Mouse (Mus musculus): ENCODE measurements around the gene Hist1h2ak.
"Not testable (repeated sequence)": the region's sequence is repeated elsewhere in the genome, so short reads cannot be mapped to it uniquely, and the experiment has no call there.

The Hist1h2ak gene

DNA sequence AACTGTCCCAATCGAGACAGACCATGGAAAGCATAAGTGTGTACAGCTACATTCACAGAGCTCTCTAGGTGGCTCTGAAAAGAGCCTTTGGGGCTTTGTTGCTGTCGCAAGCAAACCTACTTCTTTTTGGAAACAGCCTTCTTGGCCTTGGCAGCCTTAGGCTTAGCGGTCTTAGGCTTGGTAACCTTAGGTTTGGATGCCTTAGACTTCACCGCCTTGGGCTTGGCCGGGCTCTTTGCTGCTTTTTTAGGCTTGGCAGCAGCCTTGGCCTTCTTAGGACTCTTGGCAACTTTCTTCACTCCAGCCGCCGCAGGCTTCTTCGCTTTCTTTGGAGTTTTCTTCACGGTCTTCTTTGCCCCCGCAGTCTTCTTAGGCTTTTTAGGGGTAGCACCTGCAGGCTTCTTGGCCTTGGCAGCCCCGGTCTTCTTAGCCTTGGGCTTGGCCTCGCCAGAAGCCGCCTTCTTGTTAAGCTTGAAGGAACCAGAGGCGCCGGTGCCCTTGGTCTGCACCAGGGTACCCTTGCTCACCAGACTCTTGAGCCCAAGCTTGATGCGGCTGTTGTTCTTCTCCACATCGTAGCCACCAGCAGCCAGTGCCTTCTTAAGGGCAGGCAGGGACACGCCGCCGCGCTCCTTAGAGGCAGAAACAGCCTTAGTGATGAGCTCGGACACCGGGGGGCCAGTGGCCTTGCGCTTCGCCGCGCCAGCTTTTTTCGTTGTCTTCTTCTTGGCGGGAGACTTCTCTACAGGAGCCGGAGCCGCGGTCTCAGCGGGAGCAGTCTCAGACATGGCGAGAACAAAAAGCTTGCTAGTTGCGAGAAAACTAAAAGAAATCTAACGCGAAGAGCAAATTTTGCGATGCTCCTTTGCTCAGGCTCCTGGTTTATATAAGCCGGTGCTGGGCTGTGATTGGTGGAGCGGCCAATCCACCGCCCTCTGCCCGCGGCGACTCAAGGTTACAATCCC, 26.4 kb upstream of the Hist1h2ak start, which contains the start of gene Hist1h1b:
Hist1h1b (minus strand) TSS at position 859 of the 965 bp plus-strand sequence.
- in situ Hi-C loops (cut with MboI; ENCODE audit: low sequenced_read_pairs) = loop anchor here (25.0 kb wide), 1 partner anchor 1782 kb away; the partner anchor contains the start of genes Hist1h1d, Hist1h2ad, Hist1h2ae and Hist1h2bf

DNA sequence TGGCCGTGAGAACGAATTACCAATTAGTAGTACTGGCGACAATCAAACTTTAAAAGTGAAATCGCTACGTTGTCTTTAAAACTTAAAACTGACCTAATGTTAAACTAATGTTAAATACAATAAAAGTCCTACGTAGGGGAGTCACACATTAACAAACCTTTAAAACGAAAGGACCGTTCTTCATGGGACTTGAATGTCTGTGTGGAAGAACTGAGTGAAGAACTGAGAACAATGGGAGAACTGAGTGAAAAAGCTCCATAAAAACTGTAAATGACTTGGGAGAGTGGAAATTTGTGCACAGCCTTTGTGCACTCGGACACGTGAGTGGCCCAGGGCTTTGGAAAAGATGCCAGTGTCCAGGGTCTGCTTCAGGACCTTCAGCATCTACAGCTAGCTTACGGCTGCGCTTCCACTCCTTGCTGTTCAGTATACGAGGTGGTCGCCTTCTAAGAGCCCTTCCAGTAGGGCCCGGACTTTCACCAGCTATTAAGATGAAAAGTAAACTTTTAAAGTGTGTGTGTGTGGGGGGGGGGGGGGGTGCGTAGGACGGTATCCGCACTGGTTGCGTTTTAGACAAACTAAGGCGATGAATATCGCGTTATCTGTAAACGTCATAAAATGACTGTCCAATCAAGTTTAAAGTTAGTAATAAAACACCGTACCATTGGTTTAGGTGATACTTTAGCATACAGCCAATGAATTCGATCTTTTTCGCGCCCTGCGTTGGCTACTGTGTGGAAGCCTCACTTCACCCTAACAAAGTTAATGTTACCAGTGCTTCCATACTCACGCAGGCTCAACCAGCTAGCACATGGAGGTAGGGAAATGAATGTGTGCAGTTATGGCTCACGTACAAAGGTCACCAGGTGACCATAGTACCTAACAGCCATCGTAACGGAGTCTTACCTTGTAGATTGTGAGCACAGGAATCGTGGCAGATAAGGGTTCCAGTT, 25.5 kb upstream of the Hist1h2ak start:
- in situ Hi-C loops (cut with MboI; ENCODE audit: low sequenced_read_pairs) = loop anchor here (25.0 kb wide), 1 partner anchor 1783 kb away; the partner anchor contains the start of genes Hist1h1d, Hist1h2ad, Hist1h2ae and Hist1h2bf

DNA sequence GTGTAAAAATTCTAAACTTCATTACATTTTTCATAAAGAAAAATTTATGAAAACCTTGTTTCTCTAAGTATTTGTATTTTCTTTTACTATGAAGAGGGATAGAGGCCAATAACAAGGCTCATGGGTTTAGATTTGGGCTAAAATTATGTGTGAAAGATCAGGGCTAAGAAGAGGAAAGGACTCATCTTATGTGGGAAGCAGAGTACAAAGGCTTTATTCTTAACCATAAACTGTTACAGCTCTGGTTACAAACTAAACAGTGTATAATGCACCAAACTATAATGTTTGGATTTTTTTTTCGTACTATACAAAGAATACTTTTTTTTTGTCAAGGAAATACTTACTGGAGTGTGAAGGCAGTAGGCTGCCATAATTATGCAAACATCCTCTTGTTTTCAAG, 2.1 kb upstream of the Hist1h2ak start:
- in situ Hi-C loops (cut with MboI; ENCODE audit: low sequenced_read_pairs) = no loop called here

DNA sequence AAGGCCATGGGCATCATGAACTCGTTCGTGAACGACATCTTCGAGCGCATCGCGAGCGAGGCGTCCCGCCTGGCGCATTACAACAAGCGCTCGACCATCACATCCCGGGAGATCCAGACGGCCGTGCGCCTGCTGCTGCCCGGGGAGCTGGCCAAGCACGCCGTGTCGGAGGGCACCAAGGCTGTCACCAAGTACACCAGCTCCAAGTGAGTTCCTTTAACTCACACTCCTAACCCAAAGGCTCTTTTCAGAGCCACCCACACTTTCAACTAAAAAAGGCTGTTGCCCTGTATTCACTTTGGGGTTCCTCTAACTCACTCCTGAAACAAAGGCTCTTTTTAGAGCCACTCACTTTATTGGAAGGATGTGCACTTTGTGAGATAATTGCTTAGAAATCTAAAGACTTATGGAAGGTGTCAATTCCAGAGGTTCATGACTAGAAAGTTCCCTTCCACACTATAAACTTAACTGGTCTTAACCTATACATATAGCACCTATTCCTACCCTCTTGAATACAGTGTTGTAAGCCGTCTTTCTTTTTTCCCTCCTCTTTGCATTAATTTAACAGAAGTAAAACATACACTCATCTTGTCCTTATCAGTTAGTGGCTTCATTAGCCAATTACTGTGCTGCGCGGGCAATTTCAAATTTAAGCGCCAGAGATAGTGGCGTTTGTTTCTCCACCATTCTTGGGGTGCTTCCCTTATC, 821 bp upstream of the Hist1h2ak start:
- in situ Hi-C loops (cut with MboI; ENCODE audit: low sequenced_read_pairs) = not testable (repeated sequence)

DNA sequence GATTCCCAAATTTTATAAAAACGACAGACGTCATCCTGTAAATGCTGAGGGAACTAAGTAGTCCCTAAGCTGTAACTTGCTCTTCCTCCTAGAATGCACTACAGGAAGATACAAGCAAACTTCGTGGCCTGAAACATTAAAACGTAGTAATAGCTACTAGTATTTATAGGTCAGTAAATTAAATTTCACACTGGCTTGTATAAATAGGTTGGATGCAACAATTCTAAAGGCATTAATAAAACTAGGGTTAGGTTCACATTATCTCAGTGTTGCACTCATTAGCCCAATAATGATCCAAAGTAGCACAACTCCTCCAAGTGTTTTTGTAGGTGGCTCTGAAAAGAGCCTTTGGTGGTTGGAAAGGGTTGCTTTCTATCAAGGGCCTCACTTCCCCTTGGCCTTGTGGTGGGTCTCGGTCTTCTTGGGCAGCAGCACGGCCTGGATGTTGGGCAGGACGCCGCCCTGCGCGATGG, 540 bp downstream of the Hist1h2ak start:
- in situ Hi-C loops (cut with MboI; ENCODE audit: low sequenced_read_pairs) = no loop called here

DNA sequence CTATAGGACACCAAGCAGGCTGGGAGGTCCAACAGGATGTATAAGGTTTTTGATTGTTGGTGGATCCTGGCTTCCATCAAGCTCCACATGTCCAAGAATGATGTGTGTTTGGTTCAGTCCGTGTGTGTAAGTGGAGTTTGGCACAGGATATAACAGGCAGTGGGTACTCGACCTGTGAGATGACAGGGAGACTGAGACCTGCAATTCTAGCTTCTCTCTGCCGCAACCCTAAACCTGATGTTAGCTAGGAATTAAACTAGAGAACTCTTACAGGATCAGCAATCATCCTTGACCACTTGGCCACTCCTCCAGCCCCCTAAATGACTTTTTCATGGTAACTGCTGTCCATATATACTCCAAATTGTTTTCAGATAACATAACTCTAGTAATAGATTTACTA, 1.3 kb downstream of the Hist1h2ak start:
- in situ Hi-C loops (cut with MboI; ENCODE audit: low sequenced_read_pairs) = no loop called here

DNA sequence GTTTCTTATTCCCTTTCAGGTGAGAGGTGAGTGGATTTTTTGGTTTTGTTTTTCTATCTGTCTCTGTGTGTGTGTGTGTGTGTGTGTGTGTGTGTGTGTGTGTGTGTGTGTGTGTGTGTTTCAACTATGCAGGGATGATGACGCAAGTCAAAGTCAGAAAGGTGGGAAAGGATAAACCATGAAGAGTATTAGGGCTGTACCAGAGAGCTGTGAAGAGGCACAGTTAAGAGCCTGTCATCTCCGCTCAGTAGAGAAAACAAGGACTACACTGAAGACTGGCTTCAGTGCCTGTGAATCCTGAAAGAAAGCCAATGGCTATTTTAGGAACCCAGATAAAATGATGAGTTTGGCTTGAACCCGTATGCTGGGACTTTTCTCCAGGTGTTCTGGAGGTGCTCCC, 1.8 kb downstream of the Hist1h2ak start:
- in situ Hi-C loops (cut with MboI; ENCODE audit: low sequenced_read_pairs) = no loop called here

DNA sequence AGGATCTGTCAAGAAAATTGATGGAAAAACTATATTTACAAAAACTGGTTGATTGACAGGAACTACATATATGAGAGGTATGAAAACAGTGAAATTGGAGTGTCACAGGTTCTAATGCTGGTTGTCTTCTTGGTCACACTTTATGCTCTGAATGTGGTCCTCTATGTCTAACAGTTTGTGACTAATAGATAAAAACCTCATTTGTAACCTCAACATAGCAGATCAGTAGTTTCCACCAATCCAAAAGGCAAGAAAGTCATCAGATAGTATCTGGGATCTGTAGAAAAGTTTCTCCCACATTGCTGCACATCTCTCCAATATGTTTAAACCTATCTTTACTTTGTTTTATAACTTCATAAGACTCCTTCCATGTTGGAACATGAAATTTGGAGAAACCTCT, 2.2 kb downstream of the Hist1h2ak start:
- in situ Hi-C loops (cut with MboI; ENCODE audit: low sequenced_read_pairs) = no loop called here

DNA sequence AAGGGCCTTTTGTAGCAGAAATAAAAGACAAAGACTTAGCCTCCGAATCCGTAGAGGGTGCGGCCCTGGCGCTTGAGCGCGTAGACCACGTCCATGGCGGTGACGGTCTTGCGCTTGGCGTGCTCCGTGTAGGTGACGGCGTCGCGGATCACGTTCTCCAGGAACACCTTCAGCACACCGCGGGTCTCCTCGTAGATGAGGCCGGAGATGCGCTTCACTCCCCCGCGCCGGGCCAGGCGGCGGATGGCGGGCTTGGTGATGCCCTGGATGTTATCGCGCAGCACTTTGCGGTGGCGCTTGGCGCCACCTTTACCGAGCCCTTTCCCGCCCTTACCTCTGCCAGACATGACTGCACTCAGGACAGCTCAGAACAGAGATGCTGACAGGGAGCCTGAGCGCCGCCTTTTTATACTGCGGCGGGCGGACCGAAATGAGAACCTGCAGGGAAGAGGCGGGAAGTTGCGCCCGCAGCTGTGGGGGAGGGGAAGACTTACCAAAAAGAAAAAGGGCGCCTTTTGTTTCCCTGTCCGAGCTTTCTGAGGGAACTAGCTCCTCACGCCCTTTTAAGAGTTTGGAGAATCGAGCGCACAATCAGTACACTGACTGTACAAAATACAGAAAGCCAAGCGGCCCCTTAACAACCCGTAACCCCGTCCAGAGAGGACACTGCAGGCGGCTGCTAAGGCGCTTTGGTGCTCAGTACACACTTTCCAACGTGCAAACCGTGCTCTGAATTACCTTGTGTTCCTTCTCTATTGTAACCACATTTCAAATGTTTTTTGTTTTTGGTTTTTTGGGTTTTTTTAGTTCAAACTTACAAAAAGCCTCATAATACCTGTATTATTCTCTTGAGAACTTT, 3.2 kb downstream of the Hist1h2ak start, which contains the start of gene Hist1h4k:
Hist1h4k (minus strand) TSS at position 347 of the 859 bp plus-strand sequence.
- in situ Hi-C loops (cut with MboI; ENCODE audit: low sequenced_read_pairs) = not testable (repeated sequence)

DNA sequence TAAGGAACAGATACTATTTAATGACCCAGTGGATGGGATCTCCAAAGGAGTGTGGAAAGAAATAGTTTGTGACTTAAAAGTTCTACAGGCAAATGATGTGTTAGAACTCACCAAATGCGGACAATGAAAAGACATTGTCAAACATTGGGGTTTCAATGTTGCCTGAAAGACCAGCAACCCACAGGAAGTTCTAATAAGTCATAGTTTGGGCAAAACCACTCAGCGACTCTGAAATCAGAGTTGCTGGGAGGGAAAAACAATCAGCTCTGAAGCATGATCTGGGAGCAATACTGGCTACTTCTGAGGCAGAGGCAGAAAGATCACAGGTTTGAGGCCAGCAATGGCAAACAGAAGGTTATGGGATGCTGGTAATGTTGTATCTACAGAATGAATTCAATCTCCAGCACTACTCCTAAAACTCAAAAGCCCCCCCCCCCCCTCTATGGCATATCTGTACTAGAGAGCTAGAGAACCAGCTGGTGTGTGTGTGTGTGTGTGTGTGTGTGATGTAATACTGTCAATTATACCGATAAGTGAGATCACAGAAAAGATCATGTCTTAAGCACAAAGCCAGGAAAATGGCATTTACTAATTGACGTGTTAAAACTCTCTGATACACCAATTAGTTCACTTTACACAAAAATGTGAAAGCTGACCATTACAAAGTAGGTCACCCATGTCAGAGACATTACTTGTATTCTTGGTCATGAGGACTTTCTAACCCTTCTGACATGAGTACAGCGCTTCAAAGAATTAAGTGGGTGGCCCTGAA, 4.1 kb downstream of the Hist1h2ak start:
- in situ Hi-C loops (cut with MboI; ENCODE audit: low sequenced_read_pairs) = no loop called here

DNA sequence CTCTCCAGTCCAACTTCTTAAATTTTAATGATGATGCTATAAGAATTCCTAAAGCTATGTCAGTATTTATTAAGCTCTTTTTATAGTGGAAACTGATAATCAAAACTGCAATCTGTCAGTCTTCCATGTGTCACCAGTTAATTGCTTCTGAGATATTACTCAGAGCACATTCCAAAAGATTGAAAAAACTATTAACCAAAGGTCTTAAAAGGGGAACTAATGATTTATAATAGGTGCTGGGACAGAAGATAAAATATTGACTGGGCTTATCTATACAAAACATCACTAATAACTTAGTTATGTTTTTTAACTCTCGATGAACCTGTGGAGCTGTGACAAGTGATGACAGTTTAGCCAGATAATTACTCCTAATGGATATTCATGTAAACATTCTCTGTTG, 8.6 kb downstream of the Hist1h2ak start:
- in situ Hi-C loops (cut with MboI; ENCODE audit: low sequenced_read_pairs) = no loop called here

DNA sequence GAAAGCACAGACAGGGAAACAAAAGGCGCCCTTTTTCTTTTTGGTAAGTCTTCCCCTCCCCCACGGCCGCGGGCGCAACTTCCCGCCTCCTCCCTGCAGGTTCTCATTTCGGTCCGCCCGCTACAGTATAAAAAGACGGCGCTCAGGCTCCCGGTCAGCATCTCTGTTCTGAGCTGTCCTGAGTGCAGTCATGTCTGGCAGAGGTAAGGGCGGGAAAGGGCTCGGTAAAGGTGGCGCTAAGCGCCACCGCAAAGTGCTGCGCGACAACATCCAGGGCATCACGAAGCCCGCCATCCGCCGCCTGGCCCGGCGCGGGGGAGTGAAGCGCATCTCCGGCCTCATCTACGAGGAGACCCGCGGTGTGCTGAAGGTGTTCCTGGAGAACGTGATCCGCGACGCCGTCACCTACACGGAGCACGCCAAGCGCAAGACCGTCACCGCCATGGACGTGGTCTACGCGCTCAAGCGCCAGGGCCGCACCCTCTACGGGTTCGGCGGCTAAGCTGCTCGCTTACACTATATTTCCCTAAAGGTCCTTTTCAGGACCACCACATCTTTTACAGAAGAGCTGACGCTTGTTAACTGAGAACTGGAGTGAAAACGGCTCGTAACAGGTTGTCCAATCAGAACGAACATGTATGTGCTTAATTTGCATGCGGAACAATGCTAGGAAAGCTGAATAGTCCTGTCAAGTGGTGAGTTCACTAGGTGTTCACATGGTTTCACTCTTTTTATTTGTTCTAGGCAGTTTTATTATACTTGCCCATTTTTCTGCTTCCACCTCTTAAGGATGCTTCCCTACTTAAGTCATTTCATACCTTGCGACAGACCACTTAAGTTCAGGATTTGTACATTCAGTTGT, 18.5 kb downstream of the Hist1h2ak start, which contains the start of gene Hist1h4j:
Hist1h4j (plus strand) TSS at position 159 of the 862 bp plus-strand sequence.
- in situ Hi-C loops (cut with MboI; ENCODE audit: low sequenced_read_pairs) = not testable (repeated sequence)

DNA sequence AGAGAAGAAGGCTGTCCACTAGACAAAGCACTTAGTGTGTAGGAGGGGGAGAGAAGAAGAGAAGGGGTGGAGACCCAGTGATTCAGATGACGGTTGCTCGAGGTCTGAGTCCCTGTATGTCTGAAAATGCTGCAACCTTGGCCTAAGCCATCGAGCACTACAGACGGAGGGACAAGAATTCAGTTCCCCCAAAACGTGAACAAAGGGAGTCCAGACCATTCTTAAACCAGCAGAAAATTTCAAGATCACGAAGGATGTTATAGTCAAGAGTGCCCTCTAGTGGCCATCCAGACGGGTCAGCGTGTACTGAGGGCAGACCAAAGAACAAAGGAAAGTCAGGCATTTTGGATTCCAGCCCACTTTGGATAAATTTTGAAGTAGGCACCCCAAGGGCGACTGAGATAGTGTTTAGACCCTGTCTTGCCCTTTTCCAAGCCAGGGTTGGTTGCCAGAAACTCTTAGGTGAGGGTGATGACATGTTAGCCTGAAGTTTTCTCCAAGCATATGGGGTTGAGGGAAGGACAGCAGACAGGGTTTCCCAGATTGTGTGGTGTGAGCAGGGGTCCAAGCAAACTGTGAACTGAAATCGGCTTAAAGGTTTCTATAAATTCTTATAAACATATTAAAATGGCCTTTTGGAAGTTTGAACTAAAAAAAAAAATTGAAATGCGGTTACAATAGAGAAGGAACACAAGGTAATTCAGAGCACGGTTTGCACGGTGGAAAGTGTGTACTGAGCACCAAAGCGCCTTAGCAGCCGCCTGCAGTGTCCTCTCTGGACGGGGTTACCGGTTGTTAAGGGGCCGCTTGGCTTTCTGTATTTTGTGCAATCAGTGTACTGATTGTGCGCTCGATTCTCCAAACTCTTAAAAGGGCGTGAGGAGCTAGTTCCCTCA, 19.4 kb downstream of the Hist1h2ak start:
- in situ Hi-C loops (cut with MboI; ENCODE audit: low sequenced_read_pairs) = no loop called here

DNA sequence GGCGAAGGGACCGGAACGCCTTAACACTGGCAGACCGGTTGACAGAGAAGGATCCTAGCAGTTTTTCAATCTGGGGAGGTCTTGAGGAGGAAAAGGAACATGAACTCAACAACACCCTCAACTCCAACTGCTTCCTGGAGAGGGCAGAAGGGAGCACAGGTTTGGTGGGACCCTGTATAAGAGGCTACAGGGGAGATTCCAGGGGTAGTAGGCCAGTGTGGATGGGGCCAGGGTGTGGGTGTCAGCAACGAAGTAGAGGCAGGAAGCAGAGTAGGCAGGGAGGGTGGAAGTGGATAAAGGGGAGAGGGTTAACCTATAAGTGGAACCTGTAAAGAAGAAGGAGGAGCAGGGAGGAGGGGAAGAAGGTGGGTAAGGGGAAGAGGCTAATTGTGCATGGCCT, 20.2 kb downstream of the Hist1h2ak start:
- in situ Hi-C loops (cut with MboI; ENCODE audit: low sequenced_read_pairs) = no loop called here

DNA sequence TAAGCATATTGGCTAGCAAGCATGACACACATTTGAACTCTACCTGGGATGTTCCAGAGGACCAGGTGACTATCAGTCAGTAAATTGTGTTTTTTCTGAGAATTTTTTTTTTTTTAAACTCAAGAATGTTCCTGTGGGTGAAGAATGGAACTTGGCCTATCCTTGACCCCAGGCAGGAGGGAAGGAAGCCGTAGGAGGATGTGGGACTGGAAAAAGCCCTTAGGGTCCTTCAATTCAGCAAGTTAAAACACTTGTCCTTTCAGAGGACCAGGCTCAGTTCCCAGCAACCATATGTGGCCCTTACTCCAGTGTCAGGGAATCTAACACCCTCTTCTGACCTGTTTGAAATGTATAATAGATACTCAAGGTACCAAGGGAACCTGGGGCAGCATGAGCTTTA, 24.1 kb downstream of the Hist1h2ak start:
- in situ Hi-C loops (cut with MboI; ENCODE audit: low sequenced_read_pairs) = no loop called here

DNA sequence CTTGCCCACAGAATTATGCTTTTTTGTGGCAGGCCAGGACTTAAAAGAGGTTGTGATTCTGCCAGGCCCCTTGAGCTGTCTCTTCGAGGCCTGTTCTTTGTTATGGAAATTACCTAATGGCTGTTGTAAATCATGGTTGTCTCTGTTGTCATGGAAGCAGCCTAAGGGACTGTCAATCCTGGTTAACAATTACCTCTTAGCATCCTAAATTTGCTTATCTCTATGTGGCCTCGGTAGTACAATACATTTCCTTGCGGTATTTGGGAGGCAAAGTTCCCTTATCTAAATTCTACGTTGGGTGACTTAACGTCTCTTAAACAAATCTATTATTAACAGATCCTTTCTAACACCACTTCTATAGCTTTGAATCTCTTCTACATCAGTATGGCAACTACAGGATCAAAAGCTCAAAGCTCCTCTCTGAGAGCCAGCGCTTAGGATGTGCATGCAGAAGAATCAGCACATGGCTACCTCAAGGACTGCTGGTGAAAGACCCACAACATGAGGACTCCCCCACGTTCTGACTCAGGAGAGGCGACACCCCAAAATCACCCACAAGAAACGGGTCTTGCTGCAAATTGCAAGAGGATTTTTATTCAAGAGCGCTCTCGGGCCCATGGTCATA, 25.6 kb downstream of the Hist1h2ak start:
- in situ Hi-C loops (cut with MboI; ENCODE audit: low sequenced_read_pairs) = no loop called here
